Mouse (Mus musculus) kidney, embryonic 14.5 days (tissue): ENCODE measurements around the gene Slc16a10. TPM values are rescaled to one million over a fixed set of nuclear protein-coding genes. Genes with fewer than 3 reads are reported as not detected.
A peak's percentile ranks its signal among the peaks of the same experiment; 100 is the strongest.

ENCODE experiments used
- ATAC-seq: fragments of 200-750 bp; cut with Nextera tagmentation; 2 replicates; pipeline ENCODE4 v1.8.0; 2017; ENCODE audit warnings: moderate number of reproducible peaks, mild to moderate bottlenecking, moderate TSS enrichment, moderate library complexity; ENCODE audit not compliant: low FRiP score, low TSS enrichment
- H3K27ac ChIP-seq: fragments of 300-500 bp; sonication (generic); 2 replicates; pipeline ENCODE4 v1.5.1; 2014; ENCODE audit warnings: low read depth, mild to moderate bottlenecking, low read length, moderate library complexity, mixed read lengths
- H3K27me3 ChIP-seq: fragments of 300-500 bp; sonication (generic); 2 replicates; pipeline ENCODE4 v1.6.1; 2014; ENCODE audit warnings: mild to moderate bottlenecking, low read length; ENCODE audit not compliant: control insufficient read depth, insufficient read depth
- H3K36me3 ChIP-seq: fragments of 300-500 bp; sonication (generic); 2 replicates; pipeline ENCODE4 v1.6.1; 2014; ENCODE audit warnings: low read length, mixed read lengths; ENCODE audit not compliant: control insufficient read depth, insufficient read depth
- H3K4me1 ChIP-seq: fragments of 300-500 bp; sonication (generic); 2 replicates; pipeline ENCODE4 v1.6.1; 2014; ENCODE audit warnings: low read length, mixed read lengths; ENCODE audit not compliant: control insufficient read depth, insufficient read depth
- H3K4me2 ChIP-seq: fragments of 300-500 bp; sonication (generic); replicated peaks from 2 replicates; pipeline ENCODE4 v1.6.1; 2014; ENCODE audit warnings: low read depth, mild to moderate bottlenecking, low read length
- H3K4me3 ChIP-seq: fragments of 300-500 bp; sonication (generic); 2 replicates; pipeline ENCODE4 v1.5.1; 2014; ENCODE audit warnings: mild to moderate bottlenecking, low read length
- H3K9ac ChIP-seq: fragments of 300-500 bp; sonication (generic); 2 replicates; pipeline ENCODE4 v1.6.1; 2014; ENCODE audit warnings: low read depth, mild to moderate bottlenecking, low read length, moderate library complexity
- H3K9me3 ChIP-seq: fragments of 300-500 bp; sonication (generic); 2 replicates; pipeline ENCODE4 v1.6.1; 2016; ENCODE audit warnings: low read length; ENCODE audit not compliant: control insufficient read depth
- WGBS: fragments of 180-500 bp; shearing (Covaris S2); extraction: QIAGEN DNeasy Blood & Tissue Kit; methylation state at CpG from one replicate; pipeline ENCODE4 v1.1.7; 2014; 5-methylcytosine and 5-hydroxymethylcytosine counted together
- polyA plus RNA-seq: library from polyadenylated mRNA; unstranded; fragments of >200 nt; fragmentation: Nextera tagmentation; extraction: Ambion mirVana; gene quantifications from 2 replicates; pipeline ENCODE4 v1.2.1, GENCODE M21; 2014

Slc16a10 gene
- polyA plus RNA-seq, 1 experiment from 2014 or later = 9.2 TPM

DNA sequence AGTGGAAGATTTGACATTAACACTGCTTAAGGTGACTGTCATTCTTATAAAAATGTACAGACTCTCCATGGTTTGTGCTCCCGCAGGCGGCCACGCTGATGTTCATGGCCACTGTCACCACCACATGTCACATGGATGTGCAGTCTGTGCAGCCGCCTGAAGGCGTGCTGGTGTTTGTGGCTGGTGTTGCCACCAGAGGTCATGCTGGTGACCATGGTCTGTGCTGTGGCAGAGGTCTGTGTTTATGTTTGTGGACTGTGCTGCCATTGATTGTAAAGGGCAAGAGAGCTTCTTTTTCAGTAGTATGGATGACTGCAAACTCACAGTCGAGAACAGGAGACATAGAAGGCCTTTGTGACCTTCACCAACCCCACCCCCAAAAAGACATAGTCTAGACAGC is 30.1 kb upstream of the Slc16a10 start:
- ATAC-seq = no peak
- Histone ChIP-seq H3K4me1 (0 out of 2 replicates have a peak, but pooled peaks cover 3% of the 10 kb centered on the region), H3K36me3 (no peaks in the 10 kb centered on the region), H3K9ac (no peak overlapping the region), H3K4me3 (no peak overlapping the region), H3K4me2 (no peak overlapping the region), H3K27me3 (no peaks in the 10 kb centered on the region), H3K27ac (no peak overlapping the region), H3K9me3 (no peaks in the 10 kb centered on the region)
- 85% methylated on average over 6 of the region's 6 CpGs for WGBS

DNA sequence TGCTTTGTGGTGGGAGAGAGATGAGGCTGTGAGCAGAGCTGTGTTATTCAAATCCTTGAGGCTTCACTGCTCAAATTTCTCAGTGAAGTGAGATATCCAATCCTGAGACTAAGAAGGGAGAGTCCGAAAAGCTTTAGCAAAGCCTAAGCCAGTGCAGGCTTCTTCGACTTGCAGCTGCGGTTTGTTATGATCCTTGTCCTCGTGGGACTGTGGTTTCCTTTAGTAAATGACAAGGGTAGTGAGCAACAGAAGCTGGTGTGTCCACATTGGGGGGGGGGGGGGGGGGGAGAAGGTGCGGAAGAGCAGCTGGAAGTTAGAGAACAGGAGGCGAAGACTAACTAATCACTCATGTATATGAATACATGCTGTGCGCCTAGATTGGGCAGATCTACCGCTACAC is 29.2 kb upstream of the Slc16a10 start:
- WGBS = 69% methylated on average over 8 of the region's 8 CpGs

DNA sequence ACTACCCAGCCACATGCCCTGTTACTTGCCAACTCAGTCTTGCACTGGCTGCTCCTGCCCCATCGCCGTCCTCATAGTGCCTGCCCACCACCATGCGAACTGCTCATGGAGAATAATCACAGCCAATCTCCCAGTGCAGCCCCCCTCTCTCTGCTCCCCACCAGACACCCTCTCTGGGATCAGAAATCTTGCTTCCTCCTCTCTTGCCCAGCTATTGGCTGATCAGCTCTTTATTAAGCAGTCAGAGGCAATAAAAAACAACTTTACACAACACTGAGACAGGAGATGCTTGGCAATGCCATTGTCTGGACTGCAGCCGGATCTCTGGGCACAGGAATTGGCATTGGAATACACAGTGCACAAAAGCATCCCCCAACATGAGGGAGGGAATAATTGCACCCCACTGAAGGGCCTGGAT is 28.1 kb upstream of the Slc16a10 start:
- H3K4me3 ChIP-seq = no peak overlapping the region
- no peak overlapping the region for H3K4me2 ChIP-seq
- H3K9ac ChIP-seq = no peak overlapping the region
- H3K36me3 ChIP-seq = no peaks in the 10 kb centered on the region
- H3K27ac ChIP-seq = no peak overlapping the region
- H3K27me3 ChIP-seq = no peaks in the 10 kb centered on the region
- no peaks in the 10 kb centered on the region for H3K4me1 ChIP-seq
- no peaks in the 10 kb centered on the region for H3K9me3 ChIP-seq
- no peak for ATAC-seq
- WGBS = 81% methylated on average over 4 of the region's 4 CpGs

More for the DNA sequence above, 29.2 kb upstream of the Slc16a10 start:
- Histone ChIP-seq H3K27ac (no peak overlapping the region), H3K4me3 (no peak overlapping the region), H3K4me1 (0 out of 2 replicates have a peak, but pooled peaks cover 3% of the 10 kb centered on the region), H3K36me3 (no peaks in the 10 kb centered on the region), H3K4me2 (no peak overlapping the region), H3K9me3 (no peaks in the 10 kb centered on the region), H3K27me3 (no peaks in the 10 kb centered on the region), H3K9ac (no peak overlapping the region)
- peak; percentile 24; the same call in 1 of the 2 replicates for ATAC-seq

DNA sequence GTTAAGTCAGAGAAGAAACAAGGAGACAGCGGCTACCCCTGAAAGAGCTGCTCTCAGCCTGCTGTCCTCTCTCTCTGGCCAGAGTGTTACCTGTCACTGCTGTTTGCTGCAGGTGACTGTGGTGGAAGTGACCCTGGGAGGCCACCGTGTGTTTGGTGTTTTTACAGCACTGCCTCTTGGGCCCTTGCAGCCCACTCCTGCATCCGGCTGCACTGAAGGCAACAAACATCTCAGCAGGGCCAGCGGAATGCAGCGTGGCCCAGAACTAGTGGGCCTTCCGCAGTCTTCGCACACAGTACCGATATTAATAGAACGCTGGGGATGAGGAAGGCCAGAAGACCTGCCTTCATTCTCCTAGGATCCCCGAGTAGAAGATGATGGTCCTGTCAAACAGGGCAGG is 27.5 kb upstream of the Slc16a10 start:
- Histone ChIP-seq H3K9me3 (no peaks in the 10 kb centered on the region), H3K9ac (no peak overlapping the region), H3K36me3 (no peaks in the 10 kb centered on the region), H3K4me1 (no peaks in the 10 kb centered on the region), H3K27me3 (no peaks in the 10 kb centered on the region), H3K4me3 (no peak overlapping the region), H3K4me2 (no peak overlapping the region), H3K27ac (no peak overlapping the region)
- 83% methylated on average over 10 of the region's 10 CpGs for WGBS
- ATAC-seq = no peak

DNA sequence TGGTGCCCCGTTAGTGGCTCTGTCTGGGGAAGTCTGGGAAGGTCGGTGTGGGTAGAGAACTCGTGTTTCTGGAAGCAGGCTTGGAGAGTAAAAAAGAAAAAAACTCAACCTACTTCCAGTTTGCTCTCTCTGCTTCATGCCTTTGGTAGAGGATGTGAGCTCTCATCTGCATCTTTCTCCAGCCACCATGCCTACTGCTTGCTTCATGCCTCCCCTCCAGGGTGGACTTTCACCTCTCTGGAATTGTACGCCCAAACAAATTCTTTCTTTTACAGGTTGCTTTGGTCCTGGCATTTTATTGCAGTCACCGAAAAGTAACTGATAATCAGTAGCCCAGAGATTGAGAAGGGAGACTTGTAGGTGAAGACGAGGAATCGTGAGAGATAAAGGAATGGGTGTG is 27.0 kb upstream of the Slc16a10 start:
- WGBS = 86% methylated on average over 7 of the region's 7 CpGs
- Histone ChIP-seq H3K27me3 (no peaks in the 10 kb centered on the region), H3K9ac (no peak overlapping the region), H3K4me3 (no peak overlapping the region), H3K27ac (no peak overlapping the region), H3K4me1 (no peaks in the 10 kb centered on the region), H3K9me3 (no peaks in the 10 kb centered on the region), H3K4me2 (no peak overlapping the region), H3K36me3 (no peaks in the 10 kb centered on the region)
- no peak for ATAC-seq

DNA sequence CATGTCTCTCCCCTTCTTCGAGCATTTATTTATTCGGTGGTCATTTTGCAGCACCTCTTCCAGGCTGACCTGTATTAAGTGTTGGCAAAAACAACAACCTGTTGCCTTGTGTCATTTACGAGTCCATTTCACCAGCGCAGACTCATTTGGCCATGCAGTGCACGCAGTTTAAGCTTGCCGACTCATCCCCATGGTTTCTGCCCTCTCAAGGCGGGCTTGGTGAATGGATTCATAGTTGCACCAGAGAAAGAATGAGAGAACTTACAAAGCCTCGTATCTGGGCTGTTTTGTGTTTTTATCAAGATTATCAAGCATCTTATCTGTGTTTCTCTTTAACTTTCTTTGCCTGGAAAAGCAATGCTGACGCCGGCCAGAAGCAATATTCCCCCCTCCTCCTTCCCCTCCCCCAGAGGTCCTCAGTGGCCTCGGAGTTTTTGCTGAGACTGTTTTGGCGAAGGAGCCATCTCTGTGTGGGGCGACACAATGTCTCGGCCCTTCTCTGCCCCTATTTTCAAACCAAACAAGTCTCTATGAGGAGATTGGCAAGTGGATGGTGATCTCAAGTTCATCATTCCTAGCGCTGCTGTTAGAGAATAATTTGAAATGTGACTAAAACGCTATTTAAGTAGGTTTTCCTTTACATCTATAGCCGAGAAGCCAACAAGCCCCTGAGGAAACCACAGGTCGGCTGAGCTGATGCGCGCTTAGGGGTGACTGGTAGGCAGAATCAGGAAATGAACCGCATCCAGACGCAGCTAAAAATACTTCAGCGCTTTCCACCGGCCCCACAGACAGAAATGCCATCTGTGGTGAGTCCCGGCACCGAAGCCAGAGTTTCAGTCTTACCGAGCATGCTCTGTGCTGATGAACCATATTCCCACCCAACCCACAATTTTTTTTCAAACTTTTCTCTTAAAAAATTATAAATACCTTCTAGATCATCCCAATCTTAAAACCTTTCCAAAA is 22.6 kb upstream of the Slc16a10 start:
- no peaks in the 10 kb centered on the region for H3K4me1 ChIP-seq
- no peak overlapping the region for H3K9ac ChIP-seq
- WGBS = 81% methylated on average over 27 of the region's 27 CpGs
- no peak for ATAC-seq
- H3K4me2 ChIP-seq = no peak overlapping the region
- H3K36me3 ChIP-seq = no peaks in the 10 kb centered on the region
- H3K4me3 ChIP-seq = no peak overlapping the region
- H3K27me3 ChIP-seq = no peaks in the 10 kb centered on the region
- no peak overlapping the region for H3K27ac ChIP-seq
- no peaks in the 10 kb centered on the region for H3K9me3 ChIP-seq

DNA sequence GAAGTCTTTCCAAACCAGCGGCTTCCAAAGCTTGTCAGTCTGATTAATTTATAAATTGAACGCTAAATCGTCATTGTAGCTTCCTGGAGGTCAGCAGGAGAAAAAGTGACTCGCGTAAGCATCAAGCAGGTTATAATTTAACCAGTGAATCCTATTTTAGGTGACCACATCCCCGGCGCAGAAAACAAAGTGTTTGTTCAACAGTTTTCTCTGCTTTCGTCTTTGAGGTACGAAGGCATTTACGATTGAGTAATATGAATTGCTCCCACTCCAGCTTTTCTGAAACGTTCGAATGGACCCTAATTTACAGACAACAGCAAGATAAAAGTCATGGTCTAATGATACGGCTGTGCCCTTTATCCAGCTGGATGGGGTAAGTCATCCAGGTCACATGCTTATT is 21.9 kb upstream of the Slc16a10 start:
- no peaks in the 10 kb centered on the region for H3K27me3 ChIP-seq
- no peaks in the 10 kb centered on the region for H3K9me3 ChIP-seq
- H3K9ac ChIP-seq = no peak overlapping the region
- no peaks in the 10 kb centered on the region for H3K36me3 ChIP-seq
- no peak for ATAC-seq
- no peak overlapping the region for H3K4me3 ChIP-seq
- no peaks in the 10 kb centered on the region for H3K4me1 ChIP-seq
- 62% methylated on average over 13 of the region's 13 CpGs for WGBS
- no peak overlapping the region for H3K27ac ChIP-seq
- no peak overlapping the region for H3K4me2 ChIP-seq

DNA sequence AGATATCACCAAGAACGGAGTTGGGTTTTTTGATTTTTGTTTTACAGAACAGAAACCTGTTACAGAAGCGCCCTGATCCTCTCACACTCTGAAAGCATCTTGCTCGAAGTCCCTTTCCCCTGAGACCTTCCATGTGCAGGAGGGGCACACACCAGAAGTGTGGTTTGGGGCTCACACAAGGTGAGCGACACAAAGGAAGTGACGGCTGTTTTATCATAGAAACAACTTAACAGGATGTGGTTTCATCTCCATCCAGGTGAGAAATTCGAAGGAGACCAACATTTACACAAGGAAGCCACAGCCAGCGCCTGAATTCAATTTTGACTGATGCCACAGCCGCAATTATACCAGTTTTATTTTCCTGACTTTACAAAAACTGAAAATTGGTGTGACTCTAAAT is 21.3 kb upstream of the Slc16a10 start:
- H3K4me3 ChIP-seq = no peak overlapping the region
- WGBS = 87% methylated on average over 8 of the region's 8 CpGs
- H3K4me1 ChIP-seq = no peaks in the 10 kb centered on the region
- no peak overlapping the region for H3K9ac ChIP-seq
- H3K9me3 ChIP-seq = no peaks in the 10 kb centered on the region
- H3K36me3 ChIP-seq = no peaks in the 10 kb centered on the region
- H3K27ac ChIP-seq = no peak overlapping the region
- no peak for ATAC-seq
- no peak overlapping the region for H3K4me2 ChIP-seq
- no peaks in the 10 kb centered on the region for H3K27me3 ChIP-seq

DNA sequence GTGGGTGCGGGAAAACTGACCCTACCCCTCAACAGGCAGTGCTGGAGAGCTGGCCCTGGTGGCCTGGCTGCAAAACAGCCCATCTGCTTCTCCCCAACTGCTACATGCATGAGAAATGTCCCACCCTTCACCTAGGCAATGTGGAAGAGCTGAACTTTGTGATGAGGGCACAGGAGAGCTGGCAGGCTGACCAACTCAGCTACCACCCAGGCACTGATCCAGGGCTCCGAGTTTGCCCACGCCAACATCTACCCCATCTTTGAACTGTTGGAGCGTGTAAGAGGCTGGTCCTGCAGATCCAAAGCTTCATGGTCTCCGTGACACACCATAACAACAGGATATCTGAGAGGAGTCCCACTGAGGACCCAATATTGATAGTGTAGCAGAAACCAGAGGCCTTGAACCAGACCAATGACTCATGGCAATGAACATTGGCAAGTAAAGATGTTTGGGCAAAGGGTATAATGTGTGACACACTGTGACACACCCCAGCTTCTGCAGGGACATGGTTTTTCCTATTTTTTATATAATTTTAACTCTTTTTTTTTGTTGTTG is 19.7 kb upstream of the Slc16a10 start:
- no peak for ATAC-seq
- Histone ChIP-seq H3K4me3 (no peak overlapping the region), H3K27ac (no peak overlapping the region), H3K9ac (no peak overlapping the region), H3K27me3 (no peaks in the 10 kb centered on the region), H3K9me3 (no peaks in the 10 kb centered on the region), H3K4me2 (no peak overlapping the region), H3K36me3 (no peaks in the 10 kb centered on the region), H3K4me1 (no peaks in the 10 kb centered on the region)
- 89% methylated on average over 5 of the region's 5 CpGs for WGBS
